Mouse (Mus musculus): ENCODE measurements around the gene Fbxl2. TPM values are rescaled to one million over a fixed set of nuclear protein-coding genes. Genes with fewer than 3 reads are reported as not detected.

Fbxl2 gene
- polyA plus RNA-seq, 1 experiment from 2014 or later: 0.59 TPM

DNA sequence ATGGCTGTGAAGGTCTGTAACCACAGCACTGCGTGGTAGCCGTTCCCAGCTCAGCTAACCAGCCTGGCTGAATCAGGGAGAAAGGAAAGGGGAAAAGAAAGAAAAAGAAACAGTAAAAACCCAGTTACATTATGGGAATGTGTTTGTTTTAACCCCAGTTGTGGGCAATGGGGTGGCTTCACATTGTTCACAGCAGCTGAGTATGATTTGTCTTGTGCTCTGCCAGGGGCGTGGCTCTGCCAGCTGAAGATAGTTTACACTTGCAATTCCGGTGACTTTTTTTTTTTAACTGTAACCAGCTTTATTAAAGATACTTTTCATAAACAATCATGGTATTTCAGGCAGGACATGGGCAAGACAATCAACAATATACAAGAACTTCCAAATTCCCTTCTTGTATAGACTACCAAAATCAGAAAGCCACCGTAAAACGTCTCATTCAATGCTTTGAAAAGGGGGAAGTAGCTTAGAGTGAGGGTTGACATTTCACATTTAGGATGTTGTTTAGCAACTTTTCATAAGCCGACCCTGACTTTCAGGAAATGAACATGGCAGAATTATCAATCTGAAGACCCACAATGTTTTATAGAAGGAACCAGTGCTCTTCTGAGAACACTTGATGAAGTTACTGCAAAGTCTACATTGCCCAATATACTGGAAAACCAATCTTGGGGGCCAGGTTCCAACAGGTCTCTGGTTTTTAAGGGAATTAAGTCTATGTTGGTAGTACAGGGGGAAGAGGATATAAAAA, 26.8 kb downstream of the Fbxl2 start:
- ATAC-seq (ENCODE audit: insufficient read depth): no peak
- no peak overlapping the region for H3K4me2 ChIP-seq
- H3K4me3 ChIP-seq (replicated peaks): no peak overlapping the region
- no peak overlapping the region for H3K9ac ChIP-seq
- no peaks in the 10 kb centered on the region for H3K27me3 ChIP-seq
- no peaks in the 10 kb centered on the region; the same call in 1 of the 2 replicates for H3K4me1 ChIP-seq (replicated peaks)
- no peaks in the 10 kb centered on the region for H3K36me3 ChIP-seq (replicated peaks)
- no peaks in the 10 kb centered on the region for H3K9me3 ChIP-seq (replicated peaks)
- WGBS (ENCODE audit: insufficient replicate concordance): 45% methylated on average over 7 of the region's 7 CpGs
- H3K27ac ChIP-seq (replicated peaks): no peak overlapping the region

DNA sequence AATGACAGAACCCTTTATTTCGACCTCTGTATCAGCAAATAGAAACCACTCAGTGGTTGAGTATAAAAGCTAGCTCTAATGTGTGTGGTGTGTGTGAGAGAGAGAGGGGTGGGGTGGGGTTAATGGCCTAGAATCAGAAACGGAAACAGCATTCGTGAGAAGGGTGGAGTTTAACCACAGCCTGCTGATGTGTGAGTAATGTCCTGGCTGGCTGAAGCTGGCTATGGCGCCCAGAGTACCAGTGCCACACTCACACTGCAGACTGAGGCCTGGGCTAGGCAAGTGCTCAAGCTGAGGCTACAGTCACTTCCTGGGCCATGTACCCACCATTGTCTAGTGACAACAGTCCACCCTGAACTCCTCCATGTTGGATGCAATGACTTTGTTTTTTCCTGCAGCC, 29.6 kb downstream of the Fbxl2 start:
- no peak for ATAC-seq (ENCODE audit: insufficient read depth)
- no peak overlapping the region for H3K9ac ChIP-seq
- no peak overlapping the region for H3K4me3 ChIP-seq (replicated peaks)
- H3K27me3 ChIP-seq: no peaks in the 10 kb centered on the region
- H3K9me3 ChIP-seq (replicated peaks): no peaks in the 10 kb centered on the region
- H3K4me1 ChIP-seq (replicated peaks): no peaks in the 10 kb centered on the region; the same call in 1 of the 2 replicates
- H3K36me3 ChIP-seq (replicated peaks): no peaks in the 10 kb centered on the region
- 22% methylated on average over 4 of the region's 4 CpGs for WGBS (ENCODE audit: insufficient replicate concordance)
- H3K27ac ChIP-seq (replicated peaks): no peak overlapping the region
- no peak overlapping the region for H3K4me2 ChIP-seq

DNA sequence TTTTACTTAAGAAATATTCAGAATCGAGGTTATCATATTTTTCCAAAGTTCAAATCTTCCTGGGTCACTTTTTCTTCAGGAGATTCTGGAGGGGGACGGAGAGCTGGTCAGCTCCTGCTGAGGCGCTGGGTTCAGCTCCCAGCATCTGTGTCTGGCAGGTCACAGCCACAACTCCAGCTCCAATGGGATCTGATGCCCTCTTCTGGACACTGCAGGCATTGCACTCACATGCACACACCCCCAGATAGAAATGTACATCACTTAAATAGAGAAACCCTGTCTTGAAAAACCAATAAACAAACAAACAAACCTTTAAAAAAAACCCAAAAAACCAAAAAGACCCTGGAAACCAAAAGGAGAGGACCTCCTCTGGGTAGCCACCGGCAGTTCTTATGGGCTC, 30.3 kb downstream of the Fbxl2 start:
- WGBS (ENCODE audit: insufficient replicate concordance): 78% methylated on average over 4 of the region's 4 CpGs
- no peak overlapping the region for H3K4me3 ChIP-seq (replicated peaks)
- no peaks in the 10 kb centered on the region for H3K36me3 ChIP-seq (replicated peaks)
- ATAC-seq (ENCODE audit: insufficient read depth): no peak
- peaks cover 2% of the 10 kb centered on the region; the same call in 1 of the 2 replicates for H3K4me1 ChIP-seq (replicated peaks)
- no peak overlapping the region for H3K9ac ChIP-seq
- no peak overlapping the region for H3K4me2 ChIP-seq
- H3K9me3 ChIP-seq (replicated peaks): no peaks in the 10 kb centered on the region; the same call in 1 of the 2 replicates
- H3K27me3 ChIP-seq: no peaks in the 10 kb centered on the region
- no peak overlapping the region for H3K27ac ChIP-seq (replicated peaks)

DNA sequence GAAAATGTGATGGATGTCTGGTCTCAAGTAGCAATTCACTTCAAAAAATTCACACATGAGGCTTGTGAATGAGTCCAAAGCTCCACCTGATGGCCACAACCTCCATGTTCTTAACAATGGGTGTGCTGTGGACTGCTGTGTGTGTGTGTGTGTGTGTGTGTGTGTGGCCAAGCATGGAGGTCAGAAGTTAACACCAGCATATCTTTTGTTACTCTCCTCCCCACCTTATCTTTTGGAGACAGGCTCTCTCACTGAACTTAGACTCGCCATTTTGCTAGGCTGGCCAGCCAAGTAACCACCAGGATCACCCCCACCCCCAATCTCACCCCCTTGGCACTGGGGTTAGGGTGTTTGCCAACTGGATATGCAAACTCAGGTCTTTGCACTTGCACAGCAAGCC, 32.0 kb downstream of the Fbxl2 start:
- Histone ChIP-seq H3K9ac (no peak overlapping the region), H3K4me1 (replicated peaks) (peaks cover 2% of the 10 kb centered on the region; the same call in 1 of the 2 replicates), H3K4me3 (replicated peaks) (no peak overlapping the region), H3K27me3 (no peaks in the 10 kb centered on the region), H3K9me3 (replicated peaks) (no peaks in the 10 kb centered on the region; the same call in 1 of the 2 replicates), H3K27ac (replicated peaks) (no peak overlapping the region), H3K36me3 (replicated peaks) (no peaks in the 10 kb centered on the region), H3K4me2 (no peak overlapping the region)
- WGBS (ENCODE audit: insufficient replicate concordance): 8% methylated on average over 1 of the region's 1 CpGs
- no peak for ATAC-seq (ENCODE audit: insufficient read depth)

DNA sequence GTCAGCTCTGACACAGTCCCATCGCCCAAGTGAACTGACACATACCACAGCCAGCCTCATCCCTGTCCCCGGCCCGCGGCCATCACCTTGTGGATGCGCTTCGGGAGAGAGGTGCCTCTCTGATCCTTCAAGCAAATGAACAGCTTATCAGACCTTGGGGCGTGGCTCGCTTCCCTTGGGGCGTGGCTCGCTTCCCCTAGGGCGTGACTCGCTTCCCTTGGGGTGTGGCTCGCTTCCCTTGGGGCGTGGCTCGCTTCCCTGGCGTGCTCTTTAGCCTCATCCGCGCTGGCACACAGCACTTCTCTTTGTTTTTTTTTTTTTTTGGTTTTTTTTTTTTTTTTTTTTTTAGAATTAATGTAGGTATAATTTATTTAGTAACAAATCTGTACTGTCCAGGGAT, 34.8 kb downstream of the Fbxl2 start:
- Histone ChIP-seq H3K27ac (replicated peaks) (no peak overlapping the region), H3K27me3 (no peaks in the 10 kb centered on the region), H3K9me3 (replicated peaks) (no peaks in the 10 kb centered on the region; the same call in 1 of the 2 replicates), H3K4me2 (no peak overlapping the region), H3K4me3 (replicated peaks) (no peak overlapping the region), H3K4me1 (replicated peaks) (peaks cover 2% of the 10 kb centered on the region; the same call in 1 of the 2 replicates), H3K9ac (no peak overlapping the region), H3K36me3 (replicated peaks) (no peaks in the 10 kb centered on the region)
- ATAC-seq (ENCODE audit: insufficient read depth): no peak
- WGBS (ENCODE audit: insufficient replicate concordance): 68% methylated on average over 18 of the region's 18 CpGs

DNA sequence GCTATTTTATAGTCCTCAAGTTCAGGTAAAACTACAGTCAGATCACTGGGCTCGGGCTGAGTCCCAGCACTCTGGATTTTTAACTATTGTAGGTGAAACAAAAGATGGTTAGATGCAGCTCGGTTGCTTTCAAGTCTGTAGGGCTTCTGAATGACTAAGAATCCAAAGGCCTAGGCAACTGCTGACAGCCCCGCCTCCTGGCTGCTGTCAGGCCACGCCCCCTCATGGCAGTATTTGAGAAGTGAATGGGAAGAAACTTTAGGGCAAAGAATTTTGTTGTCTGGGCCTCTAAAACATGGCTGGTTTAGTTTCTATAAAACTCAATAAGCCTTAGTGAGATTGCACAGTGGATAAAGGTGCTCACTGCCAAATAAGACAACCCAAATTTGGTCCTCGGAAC, 36.5 kb downstream of the Fbxl2 start:
- ATAC-seq (ENCODE audit: insufficient read depth): no peak
- Histone ChIP-seq H3K4me3 (replicated peaks) (no peak overlapping the region), H3K9me3 (replicated peaks) (no peaks in the 10 kb centered on the region; the same call in 1 of the 2 replicates), H3K27me3 (no peaks in the 10 kb centered on the region), H3K27ac (replicated peaks) (no peak overlapping the region), H3K4me2 (no peak overlapping the region), H3K4me1 (replicated peaks) (peaks cover 2% of the 10 kb centered on the region; the same call in 1 of the 2 replicates), H3K9ac (no peak overlapping the region), H3K36me3 (replicated peaks) (no peaks in the 10 kb centered on the region)
- WGBS (ENCODE audit: insufficient replicate concordance): 48% methylated on average over 5 of the region's 5 CpGs

DNA sequence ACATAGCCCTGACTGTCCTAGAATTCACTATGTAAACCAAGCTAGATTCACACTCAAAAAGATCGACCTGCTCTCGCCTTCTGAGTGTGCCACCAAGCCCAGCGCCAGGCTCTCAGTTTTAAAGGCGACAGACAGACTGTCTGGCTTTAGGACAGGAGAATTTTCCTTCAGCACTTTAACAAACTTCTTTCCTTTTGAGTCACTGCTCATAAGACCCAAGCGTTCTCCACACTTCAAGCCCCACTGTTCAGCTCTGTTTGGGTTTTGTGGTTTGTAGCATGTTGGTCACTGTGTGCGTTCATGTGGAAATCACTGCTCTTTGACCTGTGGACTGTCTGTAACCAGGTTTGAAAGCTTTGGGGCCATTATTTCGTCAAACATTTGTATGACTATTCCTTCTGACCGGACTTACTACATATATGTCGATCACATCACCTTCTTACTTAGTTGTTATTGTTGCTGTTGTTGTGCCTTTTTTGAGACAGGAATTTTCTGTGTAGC, 38.1 kb downstream of the Fbxl2 start:
- WGBS (ENCODE audit: insufficient replicate concordance): 70% methylated on average over 9 of the region's 9 CpGs
- no peak for ATAC-seq (ENCODE audit: insufficient read depth)
- no peaks in the 10 kb centered on the region for H3K27me3 ChIP-seq

DNA sequence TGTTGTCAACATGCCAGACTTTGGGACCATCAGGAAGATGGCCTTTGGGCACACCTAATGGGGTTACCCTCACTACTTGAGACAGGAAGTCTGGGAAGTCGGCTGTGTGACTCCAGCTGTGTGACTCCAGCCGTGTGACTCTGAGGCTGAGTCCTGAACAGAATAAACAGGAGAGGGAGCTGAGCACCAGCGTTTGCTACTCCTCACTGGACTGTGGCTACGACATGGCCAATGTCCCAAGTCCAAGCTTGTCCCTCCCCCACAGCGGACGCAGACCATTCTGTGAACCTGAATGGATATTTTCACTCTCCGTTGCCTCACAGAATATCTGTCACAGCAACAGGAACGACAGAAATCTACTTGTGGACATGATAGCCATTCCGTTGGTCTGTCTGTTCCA, 39.2 kb downstream of the Fbxl2 start:
- 0 out of 2 replicates have a peak, but pooled peaks cover 2% of the 10 kb centered on the region for H3K4me1 ChIP-seq (replicated peaks)
- H3K27me3 ChIP-seq: no peaks in the 10 kb centered on the region
- no peaks in the 10 kb centered on the region for H3K36me3 ChIP-seq (replicated peaks)
- H3K9ac ChIP-seq: no peak overlapping the region
- no peak overlapping the region for H3K4me3 ChIP-seq (replicated peaks)
- ATAC-seq (ENCODE audit: insufficient read depth): no peak
- WGBS (ENCODE audit: insufficient replicate concordance): 58% methylated on average over 9 of the region's 9 CpGs
- H3K9me3 ChIP-seq (replicated peaks): no peaks in the 10 kb centered on the region; the same call in 1 of the 2 replicates
- H3K27ac ChIP-seq (replicated peaks): no peak overlapping the region
- no peak overlapping the region for H3K4me2 ChIP-seq

More for the DNA sequence above, 38.1 kb downstream of the Fbxl2 start:
- Histone ChIP-seq H3K27ac (replicated peaks) (no peak overlapping the region), H3K4me1 (replicated peaks) (0 out of 2 replicates have a peak, but pooled peaks cover 2% of the 10 kb centered on the region), H3K9me3 (replicated peaks) (no peaks in the 10 kb centered on the region; the same call in 1 of the 2 replicates), H3K9ac (no peak overlapping the region), H3K36me3 (replicated peaks) (no peaks in the 10 kb centered on the region), H3K4me3 (replicated peaks) (no peak overlapping the region), H3K4me2 (no peak overlapping the region)

DNA sequence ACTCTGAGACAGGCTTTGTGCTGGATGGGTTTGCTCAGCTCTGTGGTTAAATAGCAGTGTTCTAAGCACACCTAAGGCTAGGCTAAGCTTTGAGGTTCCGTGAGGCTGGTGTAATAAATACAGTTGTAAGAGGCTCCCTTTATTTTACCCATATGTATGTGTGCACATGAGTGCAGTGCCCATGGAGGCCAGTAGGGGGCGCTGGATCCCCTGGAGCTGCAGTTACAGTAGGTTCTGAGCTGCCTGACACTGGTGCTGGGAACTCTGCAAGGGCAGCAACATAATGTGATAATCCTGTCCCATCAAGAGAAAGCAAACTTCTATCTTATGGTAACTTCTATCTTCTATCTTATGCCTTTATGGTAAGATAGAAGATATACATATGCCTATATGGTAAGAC, 47.7 kb downstream of the Fbxl2 start:
- no peak for ATAC-seq (ENCODE audit: insufficient read depth)

DNA sequence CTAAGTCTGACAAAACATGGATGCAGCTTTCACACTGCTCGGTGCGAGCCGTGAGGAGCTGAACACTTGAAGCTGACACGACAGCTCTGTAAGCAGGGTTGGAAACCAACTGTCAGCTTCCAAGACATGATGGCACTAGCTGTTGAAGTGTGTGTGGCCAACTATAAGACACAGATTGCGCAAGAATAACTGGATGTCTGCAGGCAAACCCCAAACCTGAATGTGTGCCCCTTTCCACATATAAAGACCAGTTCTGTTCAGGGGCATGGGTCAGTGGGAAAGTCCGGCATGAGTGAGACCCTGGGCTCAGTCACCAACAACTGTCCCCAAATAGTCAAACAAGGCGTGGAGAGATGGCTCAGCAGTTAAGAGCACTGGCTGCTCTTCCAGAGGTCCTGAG, 53.2 kb downstream of the Fbxl2 start:
- no peak overlapping the region for H3K27ac ChIP-seq (replicated peaks)
- H3K4me3 ChIP-seq (replicated peaks): no peak overlapping the region
- WGBS (ENCODE audit: insufficient replicate concordance): 77% methylated on average over 7 of the region's 7 CpGs
- H3K9ac ChIP-seq: no peak overlapping the region
- no peaks in the 10 kb centered on the region for H3K36me3 ChIP-seq (replicated peaks)
- no peak overlapping the region for H3K4me2 ChIP-seq
- ATAC-seq (ENCODE audit: insufficient read depth): no peak
- peaks cover 8% of the 10 kb centered on the region for H3K4me1 ChIP-seq (replicated peaks)
- peaks cover 5% of the 10 kb centered on the region; the same call in 1 of the 2 replicates for H3K27me3 ChIP-seq
- no peaks in the 10 kb centered on the region for H3K9me3 ChIP-seq (replicated peaks)

More for the DNA sequence above, 47.7 kb downstream of the Fbxl2 start:
- Histone ChIP-seq H3K4me1 (replicated peaks) (no peaks in the 10 kb centered on the region), H3K4me2 (no peak overlapping the region), H3K27me3 (no peaks in the 10 kb centered on the region), H3K9ac (no peak overlapping the region), H3K4me3 (replicated peaks) (no peak overlapping the region), H3K27ac (replicated peaks) (no peak overlapping the region), H3K36me3 (replicated peaks) (no peaks in the 10 kb centered on the region), H3K9me3 (replicated peaks) (no peaks in the 10 kb centered on the region)
- WGBS (ENCODE audit: insufficient replicate concordance): 39% methylated on average over 2 of the region's 2 CpGs

DNA sequence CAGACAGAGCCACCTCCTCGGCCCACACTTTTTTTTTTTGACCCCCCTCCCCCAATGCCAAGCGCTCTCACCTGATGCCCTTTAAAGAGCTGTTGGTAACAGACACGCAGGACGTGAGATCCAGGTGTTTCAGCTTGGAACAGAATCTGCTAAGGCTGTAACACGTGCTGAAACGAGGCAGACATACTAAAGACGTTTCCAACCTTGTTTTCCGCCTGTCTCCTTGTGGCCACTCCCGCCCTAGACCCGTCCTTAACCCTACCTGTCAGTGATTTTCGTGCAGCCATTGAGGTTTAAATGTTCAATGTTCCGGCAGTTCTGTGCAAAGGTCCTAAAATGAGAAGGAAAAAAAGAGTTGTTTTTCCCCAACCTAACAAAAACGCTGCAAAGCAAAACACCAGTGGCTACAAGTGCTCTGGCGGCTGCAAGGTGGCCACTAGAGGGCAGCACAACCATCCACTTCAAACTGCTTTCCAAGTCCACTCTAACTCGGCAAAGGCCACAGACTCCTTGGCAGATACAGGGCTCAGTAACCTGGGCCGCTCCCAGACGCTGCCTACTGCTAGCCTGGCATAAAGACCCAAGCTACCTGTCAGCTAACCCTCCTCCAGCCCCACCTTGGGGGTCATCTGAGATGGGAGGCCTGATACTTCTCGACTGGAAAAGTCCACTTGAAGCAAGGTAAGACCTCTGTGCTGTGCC, 55.3 kb downstream of the Fbxl2 start:
- peak; percentile 71 for ATAC-seq (ENCODE audit: insufficient read depth)
- no peaks in the 10 kb centered on the region for H3K9me3 ChIP-seq (replicated peaks)
- 0 out of 2 replicates have a peak overlapping the region, but pooled peaks have one; percentile 25 for H3K9ac ChIP-seq
- peak overlapping the region; percentile 42 for H3K4me3 ChIP-seq (replicated peaks)
- 19% methylated on average over 18 of the region's 18 CpGs for WGBS (ENCODE audit: insufficient replicate concordance)
- H3K4me1 ChIP-seq (replicated peaks): peaks cover 8% of the 10 kb centered on the region
- H3K4me2 ChIP-seq: peak overlapping the region; percentile 64
- H3K27ac ChIP-seq (replicated peaks): no peak overlapping the region
- peaks cover 5% of the 10 kb centered on the region; the same call in 1 of the 2 replicates for H3K27me3 ChIP-seq
- H3K36me3 ChIP-seq (replicated peaks): no peaks in the 10 kb centered on the region

All from liver, embryonic 15.5 days (tissue).